Mouse (Mus musculus) left cerebral cortex, adult 11 months (tissue): ENCODE results near the gene Herc6.
"Not testable (repeated sequence)": the region's sequence is repeated elsewhere in the genome, so short reads cannot be mapped to it uniquely, and the experiment has no call there.

ENCODE experiments used
- DNase-seq: peaks from one replicate; pipeline ENCODE4 v3.0.0; 2022; ENCODE audit warnings: low spot score

Gene Herc6

GRCm38 (mm10) chr6:57580881-57581548, at the start of gene Herc6:
Gene Herc6 (plus strand): TSS chr6:57581000.
- peak; percentile 34 for DNase-seq

DNA sequence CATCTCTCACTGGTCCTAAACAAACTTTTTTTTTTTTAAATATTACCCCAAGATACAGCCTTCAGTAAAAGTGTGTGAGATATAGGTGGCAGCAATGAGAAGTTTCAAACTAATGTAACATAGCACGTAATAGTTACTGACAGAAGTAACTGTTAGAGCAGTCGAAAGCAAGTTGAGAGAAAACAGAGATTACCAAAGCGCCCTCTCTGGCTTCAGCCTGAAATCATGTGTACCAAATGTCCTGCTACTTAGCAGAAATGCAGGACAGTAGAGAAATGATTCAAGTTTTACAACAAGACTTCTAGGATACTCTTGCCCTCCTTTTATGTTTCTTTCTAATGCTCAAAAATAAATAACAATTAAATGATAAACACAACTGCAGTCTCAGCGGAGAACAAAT, 49.8 kb upstream of the Herc6 start:
- DNase-seq = no peak

DNA sequence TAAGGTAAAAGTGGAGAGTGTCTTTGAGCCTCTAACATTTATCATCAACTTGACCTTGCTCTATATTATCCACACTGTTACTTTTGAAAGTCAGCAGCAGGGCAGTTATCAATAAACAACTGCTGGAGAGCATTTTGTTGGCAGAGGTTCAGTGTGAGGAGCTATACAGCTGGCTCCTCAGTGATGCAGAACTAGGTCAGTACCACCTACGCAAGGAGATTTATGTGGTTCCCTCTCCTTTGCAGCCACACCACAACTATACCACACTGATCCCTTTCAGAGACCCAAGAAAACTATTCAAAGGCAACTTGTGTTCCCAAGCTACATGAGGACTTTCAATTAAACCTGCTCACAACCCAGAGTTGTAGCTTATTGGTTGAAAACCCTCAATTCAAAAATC, 49.4 kb upstream of the Herc6 start:
- DNase-seq = no peak

GRCm38 (mm10) chr6:57532022-57532421, 48.8 kb upstream of the Herc6 start:
- DNase-seq = no peak

- no peak for DNase-seq
Observed at GRCm38 (mm10) chr6:57533410-57533809, 47.4 kb upstream of the Herc6 start.

DNA sequence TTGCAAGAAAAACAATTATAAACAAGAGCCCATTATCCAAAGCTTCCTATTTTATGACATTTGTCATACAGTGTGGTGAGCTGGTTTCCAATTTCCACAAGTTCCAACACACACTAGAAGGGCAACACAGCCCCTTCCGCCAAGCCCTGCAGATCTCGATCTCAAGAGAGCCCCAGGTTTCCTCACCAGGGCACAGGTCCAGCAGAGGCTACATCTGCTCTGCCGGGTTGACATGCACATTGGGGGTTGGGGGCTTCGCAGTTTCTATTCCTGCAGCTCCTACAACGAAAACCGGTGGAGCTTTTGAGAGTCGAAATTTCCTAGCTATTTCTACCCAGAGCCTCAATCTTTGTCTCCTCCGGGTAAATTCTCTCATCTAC, 46.6 kb upstream of the Herc6 start:
- no peak for DNase-seq

DNA sequence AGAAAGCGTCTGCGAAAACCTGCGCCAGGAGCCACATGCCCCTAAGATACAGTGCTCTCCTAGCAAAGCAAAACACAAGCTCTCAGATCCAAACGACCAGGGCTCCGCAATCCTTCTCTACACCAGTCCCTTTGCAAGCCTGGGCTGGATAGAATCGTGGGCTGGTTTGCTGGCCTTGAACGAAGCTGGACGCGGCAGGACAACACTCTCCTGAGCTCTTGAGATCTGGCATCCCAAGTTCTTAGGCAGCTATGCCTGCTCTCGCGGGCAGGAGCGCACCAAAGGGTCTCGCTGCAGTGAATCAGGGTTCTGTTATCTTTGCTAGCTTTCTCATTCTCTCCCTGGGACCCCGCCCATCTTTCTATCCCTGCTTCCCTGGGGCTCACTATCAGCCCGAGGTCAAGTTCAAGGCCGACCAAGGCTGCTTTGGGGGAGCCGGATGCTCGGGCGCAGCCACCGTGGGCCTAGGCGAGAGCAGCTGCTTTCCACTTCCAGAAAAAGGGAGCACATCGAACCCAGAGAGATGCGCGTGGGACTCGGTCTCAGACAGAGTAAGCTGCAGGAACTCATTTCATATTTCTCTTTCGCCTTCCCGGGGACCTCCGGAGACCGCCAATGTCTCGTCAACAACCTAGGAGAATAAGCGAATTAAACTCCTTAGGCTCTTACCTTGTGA, 46.1 kb upstream of the Herc6 start:
- no peak for DNase-seq

GRCm38 (mm10) chr6:57535386-57535936, 45.3 kb upstream of the Herc6 start, which contains the start of gene Ppm1k:
Gene Ppm1k (minus strand): TSS chr6:57535468.
- DNase-seq = peak; percentile 99

DNA sequence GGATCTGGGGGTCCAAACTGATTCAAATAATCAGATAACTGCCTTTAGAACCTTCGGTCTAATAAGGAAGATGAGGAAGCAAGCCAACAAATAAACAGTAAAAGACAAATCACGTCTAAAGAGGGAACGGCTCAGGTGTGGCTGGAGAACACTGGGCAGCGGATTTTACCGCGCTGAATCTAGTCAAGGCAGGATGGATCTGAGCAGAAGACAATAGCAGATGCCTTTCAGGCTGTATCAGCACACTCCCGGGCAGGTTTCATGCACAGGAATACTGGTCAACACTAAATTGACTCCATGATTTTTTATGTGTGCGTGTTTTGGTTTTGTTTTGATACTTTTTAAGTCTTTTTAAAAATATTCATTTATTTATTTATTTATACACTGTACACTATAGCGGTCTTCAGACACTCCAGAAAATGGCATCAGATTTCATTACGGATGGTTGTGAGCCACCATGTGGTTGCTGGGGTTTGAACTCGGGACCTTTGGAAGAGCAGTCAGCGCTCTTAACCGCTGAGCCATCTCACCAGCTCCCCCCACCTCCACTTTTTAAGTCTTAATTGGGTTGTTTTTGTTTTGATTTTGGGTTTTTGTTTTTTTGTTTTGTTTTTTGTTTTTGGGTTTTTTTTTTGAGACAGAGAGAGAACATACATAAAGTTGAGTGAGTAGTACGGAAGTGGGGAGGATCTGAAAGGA, 44.7 kb upstream of the Herc6 start:
- no peak for DNase-seq

DNA sequence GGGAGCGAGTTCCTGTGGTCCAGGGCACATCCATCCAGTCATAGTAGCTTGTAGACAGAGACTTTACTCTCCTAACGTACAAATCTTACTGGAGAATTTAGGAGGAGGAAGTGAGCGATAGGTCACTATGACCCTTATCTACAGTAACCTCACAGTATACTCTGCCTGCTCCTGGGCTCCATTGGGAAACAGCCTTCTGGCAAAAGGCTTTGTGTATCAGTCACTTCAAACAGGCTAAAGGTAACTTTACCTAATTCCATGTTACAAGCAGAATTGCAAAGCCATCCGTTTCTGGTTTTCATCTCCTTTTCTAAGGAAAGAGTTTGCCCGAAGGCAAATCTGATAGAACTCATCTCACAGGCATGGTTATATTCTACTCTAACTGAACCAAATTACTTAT, 42.9 kb upstream of the Herc6 start:
- no peak for DNase-seq

DNA sequence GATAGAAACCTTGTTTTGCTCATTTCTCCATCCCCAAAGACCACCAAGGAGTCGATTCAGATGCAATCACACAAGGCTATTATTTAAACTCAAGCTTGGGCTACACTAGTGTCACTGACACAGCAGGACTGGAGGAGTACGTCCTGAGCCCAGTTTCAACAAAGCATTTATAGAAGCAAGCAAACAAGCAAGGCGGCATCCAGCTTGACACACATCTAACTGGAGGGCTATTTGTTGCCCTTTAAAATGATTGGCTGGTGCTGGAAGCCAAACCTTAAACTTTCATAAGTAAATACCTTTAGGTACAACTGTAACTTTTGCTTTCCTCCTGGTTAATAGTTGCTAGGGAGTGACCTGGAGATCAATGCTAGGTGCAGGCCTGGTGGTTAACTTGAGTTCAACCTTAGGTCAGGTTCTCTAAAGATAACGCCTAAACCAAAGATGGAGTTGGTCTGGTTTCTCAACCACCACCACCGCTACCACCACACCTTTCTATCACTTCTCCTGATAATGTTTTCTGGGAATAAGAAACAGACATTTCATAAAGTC, 39.8 kb upstream of the Herc6 start:
- DNase-seq = no peak

DNA sequence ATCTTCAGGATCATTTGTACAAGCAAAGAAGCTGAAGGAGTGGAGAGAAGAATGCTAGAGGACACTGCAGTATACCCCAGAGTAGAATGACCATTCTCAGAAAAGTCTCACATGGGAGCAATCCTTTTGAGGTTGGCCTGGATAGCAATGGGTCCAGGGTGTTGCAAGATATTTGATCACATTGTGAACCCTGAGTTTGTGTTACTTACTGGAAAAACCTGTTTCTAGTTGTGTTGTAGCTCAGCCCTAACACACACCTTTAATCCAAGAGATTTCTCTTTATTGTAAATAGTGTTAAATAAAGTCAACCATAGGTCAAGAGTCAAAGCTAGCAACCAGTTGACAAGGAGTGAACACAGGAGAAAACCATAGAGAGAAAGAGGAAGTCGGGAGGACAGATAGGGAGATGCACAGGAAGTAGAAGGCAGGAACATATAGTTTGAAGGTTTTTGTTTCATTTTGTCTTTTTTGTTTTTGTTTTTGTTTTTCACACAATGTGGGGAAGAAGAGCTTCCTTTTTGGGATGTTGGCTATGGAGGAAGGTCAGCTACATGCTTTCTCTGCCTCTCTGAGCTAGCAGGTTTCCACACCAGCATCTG, 39.0 kb upstream of the Herc6 start:
- no peak for DNase-seq

GRCm38 (mm10) chr6:57543591-57543990, 37.2 kb upstream of the Herc6 start:
- DNase-seq = not testable (repeated sequence)

DNA sequence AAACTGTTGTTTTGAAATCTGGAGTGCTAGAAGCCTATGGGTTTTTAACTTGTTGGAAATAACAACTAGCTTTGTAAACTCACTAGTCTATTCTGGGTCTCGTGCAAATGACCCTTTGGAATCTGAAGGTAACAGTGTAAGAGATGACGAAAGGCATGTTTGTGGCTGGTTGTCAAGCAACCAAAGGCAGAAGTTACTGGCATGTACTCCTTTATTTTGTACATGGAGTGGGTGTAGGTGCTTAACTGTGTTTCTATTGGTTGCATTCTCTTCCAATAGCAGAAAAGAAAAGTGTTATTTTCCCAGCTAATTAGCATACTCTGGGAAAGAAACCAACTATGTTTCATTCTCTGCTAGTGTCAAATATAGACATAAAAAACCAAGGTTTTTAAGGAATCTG, 35.9 kb upstream of the Herc6 start:
- DNase-seq = no peak

DNA sequence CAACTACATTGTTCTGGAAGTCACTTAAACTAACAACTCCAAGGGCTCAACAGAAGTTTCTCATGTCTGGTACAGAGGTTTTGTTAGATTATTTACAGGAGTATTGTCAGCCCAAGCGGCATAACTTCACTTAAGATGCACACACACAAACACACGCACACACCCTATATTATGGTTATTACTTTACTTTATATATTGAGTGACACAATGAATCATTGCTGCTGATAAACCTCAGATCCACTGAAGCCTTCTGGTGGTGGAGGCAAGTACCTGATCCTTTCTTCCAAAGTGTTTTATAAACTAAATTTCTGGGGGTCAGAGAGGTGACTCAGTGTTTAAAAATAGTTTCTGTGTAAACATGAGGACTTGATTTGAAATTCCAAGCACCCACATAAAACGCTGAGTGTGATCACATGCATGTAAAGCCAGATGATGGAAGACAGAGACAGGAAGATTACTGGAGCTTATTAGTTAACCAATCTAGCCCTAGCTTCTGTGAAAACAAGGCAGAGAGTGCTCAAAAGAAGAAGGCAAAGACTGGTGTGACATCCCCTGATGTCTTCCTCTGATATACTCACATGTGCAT, 29.5 kb upstream of the Herc6 start:
- DNase-seq = no peak

DNA sequence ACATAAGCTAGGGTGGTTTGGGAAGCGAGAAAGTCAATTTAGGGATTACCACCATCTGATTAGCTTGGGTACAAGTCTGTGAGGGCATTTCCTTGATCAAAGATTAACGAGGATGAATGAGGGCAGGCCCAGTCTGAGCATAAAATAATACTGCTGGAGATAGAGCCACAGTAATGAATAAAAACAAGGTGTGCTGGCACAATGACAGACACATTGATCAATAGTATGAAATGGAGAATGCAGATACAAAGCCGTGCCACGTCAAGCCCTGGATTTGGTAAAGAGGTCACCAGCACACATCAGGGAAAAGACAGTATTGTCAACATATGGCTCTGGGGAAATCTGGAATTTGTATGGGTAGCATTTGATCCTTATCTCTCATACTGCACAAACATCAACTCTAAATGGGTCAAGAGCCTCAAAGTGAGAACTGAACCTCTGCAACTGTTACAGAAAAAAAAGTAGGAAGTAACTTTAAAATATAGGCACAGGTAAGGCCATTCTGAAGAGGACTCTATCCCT, 22.9 kb upstream of the Herc6 start:
- DNase-seq = no peak

GRCm38 (mm10) chr6:57563454-57563853, 17.3 kb upstream of the Herc6 start:
- DNase-seq = no peak

GRCm38 (mm10) chr6:57565452-57565851, 15.3 kb upstream of the Herc6 start:
- DNase-seq = no peak

DNA sequence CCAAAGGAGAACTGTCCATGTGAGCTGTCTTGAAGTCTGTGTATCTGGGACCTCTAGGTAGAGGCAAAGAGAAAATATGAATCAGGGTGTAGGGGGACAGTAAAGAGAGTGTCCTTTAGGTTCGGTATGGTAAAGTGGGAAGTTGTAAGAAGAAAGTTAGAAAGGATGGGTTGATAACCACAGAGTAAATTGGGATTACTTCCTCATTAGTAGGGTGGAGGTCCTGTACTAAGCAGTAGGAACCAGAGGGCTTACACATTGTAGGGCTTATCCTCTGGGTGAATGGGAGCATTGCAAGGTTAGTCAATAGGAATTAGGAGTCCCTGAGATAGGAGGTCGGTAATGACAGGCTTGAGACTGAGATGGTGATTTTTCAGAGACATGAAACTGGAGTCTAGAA, 13.2 kb upstream of the Herc6 start:
- no peak for DNase-seq

- peak; percentile 22 for DNase-seq
Observed at GRCm38 (mm10) chr6:57570170-57570974, 10.4 kb upstream of the Herc6 start.

DNA sequence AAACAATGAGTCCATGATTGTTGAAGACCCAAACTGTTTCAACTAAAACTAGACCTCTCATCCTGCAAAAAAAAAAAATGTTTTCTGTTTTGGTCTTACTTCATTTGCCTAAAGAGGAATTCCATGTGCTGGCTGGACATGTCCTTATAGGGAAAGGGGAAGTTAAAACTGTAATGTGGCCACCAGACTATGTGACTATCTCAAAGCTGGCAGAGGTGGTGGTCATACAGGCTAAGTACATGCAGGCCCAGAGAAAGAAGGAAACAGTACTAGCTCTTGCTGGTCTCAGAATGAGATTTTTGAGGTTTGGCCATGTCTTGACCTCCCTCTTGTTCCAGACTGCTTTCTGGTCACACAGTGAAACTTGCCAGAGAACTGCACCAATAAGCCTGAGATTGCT, 9.2 kb upstream of the Herc6 start:
- DNase-seq = no peak
